Mouse (Mus musculus) embryonic fibroblast, embryonic 13.5 days (primary cell): ENCODE results near the gene Atp2a2.

ENCODE experiments used
- CTCF ChIP-seq: IDR thresholded peaks from 2 replicates; pipeline ENCODE4 v1.5.1; 2011; ENCODE audit warnings: mild to moderate bottlenecking, control low read depth, low read length, moderate library complexity, borderline replicate concordance; ENCODE audit not compliant: insufficient read depth
- POLR2A ChIP-seq: IDR thresholded peaks from 2 replicates; pipeline ENCODE4 v1.6.1; 2011; ENCODE audit warnings: low read depth, mild to moderate bottlenecking, control low read depth, low read length, moderate library complexity

DNA sequence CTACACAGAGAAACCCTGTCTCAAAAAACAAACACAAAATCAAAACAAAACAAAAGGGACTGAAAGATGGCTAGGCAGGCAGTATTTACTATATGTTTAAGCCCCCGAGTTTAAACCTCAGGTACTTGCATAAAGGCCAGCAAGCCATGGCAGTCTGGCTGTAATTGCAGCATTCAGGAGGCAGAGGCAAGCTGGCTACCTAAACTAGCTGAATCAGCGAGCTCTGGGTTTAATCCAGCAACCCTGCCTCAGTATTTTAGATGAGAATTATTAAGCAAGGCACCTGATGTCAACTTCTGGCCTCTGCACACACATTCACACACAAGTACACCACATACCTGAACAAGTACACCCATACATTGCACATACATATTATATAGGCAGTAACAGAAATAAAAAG is 4.0 kb downstream of the Atp2a2 start:
- no peak for TF ChIP-seq CTCF
- no peak for TF ChIP-seq POLR2A
